Mouse (Mus musculus) bone marrow macrophage, adult 2 months (primary cell): ENCODE measurements around the gene Cyb561a3.

Experiments used
- CTCF ChIP-seq: IDR thresholded peaks from 2 replicates; pipeline ENCODE4 v1.5.1; 2012; ENCODE audit warnings: low read depth, mild to moderate bottlenecking, low read length, moderate library complexity
- POLR2A ChIP-seq: IDR thresholded peaks from 2 replicates; pipeline ENCODE4 v1.6.1; 2012; ENCODE audit warnings: mild to moderate bottlenecking, low read depth, low read length, borderline replicate concordance

- no peak for TF ChIP-seq POLR2A
- no peak for TF ChIP-seq CTCF
Observed at GRCm38 (mm10) chr19:10561558-10562314, 15.2 kb upstream of the Cyb561a3 start.
